Mouse (Mus musculus) urinary bladder, postnatal 4 days (tissue): ENCODE results near the gene Malrd1.

Source experiments
- DNase-seq, 2 experiments: peaks; one replicate each; pipeline ENCODE4 v3.0.0; 2021 to 2022; ENCODE audit warnings: low spot score in 2 of 2

The Malrd1 gene

GRCm38 (mm10) chr2:16031559-16031958 is 505.3 kb downstream of the Malrd1 start:
- DNase-seq: no peak

GRCm38 (mm10) chr2:16032804-16033203 is 506.5 kb downstream of the Malrd1 start:
- DNase-seq: no peak

- DNase-seq: no peak
These were observed 584.4 kb downstream of the Malrd1 start for GRCm38 (mm10) chr2:16110696-16111095.

- peak in 1 of 2 experiments; percentile 58 for DNase-seq
These were observed 587.1 kb downstream of the Malrd1 start for GRCm38 (mm10) chr2:16113333-16113732.

- no peak for DNase-seq
These were observed 621.7 kb downstream of the Malrd1 start for GRCm38 (mm10) chr2:16147999-16148398.

- DNase-seq: no peak
These were observed 626.3 kb downstream of the Malrd1 start for GRCm38 (mm10) chr2:16152623-16153022.

GRCm38 (mm10) chr2:16163246-16163989 is 637.1 kb downstream of the Malrd1 start:
- no peak for DNase-seq

GRCm38 (mm10) chr2:16168611-16169010 is 642.3 kb downstream of the Malrd1 start:
- no peak for DNase-seq

- no peak for DNase-seq
These were observed 645.8 kb downstream of the Malrd1 start for GRCm38 (mm10) chr2:16172086-16172485.

GRCm38 (mm10) chr2:16173355-16173754 is 647.1 kb downstream of the Malrd1 start:
- DNase-seq: no peak

GRCm38 (mm10) chr2:16182140-16182539 is 655.9 kb downstream of the Malrd1 start:
- no peak for DNase-seq

- no peak for DNase-seq
These were observed 656.9 kb downstream of the Malrd1 start for GRCm38 (mm10) chr2:16183158-16183557.

GRCm38 (mm10) chr2:16210016-16210415 is 683.7 kb downstream of the Malrd1 start:
- no peak for DNase-seq

GRCm38 (mm10) chr2:16212752-16213151 is 686.5 kb downstream of the Malrd1 start:
- DNase-seq: no peak

- no peak for DNase-seq
These were observed 687.8 kb downstream of the Malrd1 start for GRCm38 (mm10) chr2:16214111-16214510.

- no peak for DNase-seq
These were observed 702.0 kb downstream of the Malrd1 start for GRCm38 (mm10) chr2:16228187-16228832.

- no peak for DNase-seq
These were observed 714.6 kb downstream of the Malrd1 start for GRCm38 (mm10) chr2:16240861-16241260.

- DNase-seq: no peak
These were observed 716.8 kb downstream of the Malrd1 start for GRCm38 (mm10) chr2:16243097-16243496.

- no peak for DNase-seq
These were observed 722.6 kb downstream of the Malrd1 start for GRCm38 (mm10) chr2:16248861-16249260.

GRCm38 (mm10) chr2:16252274-16252673 is 726.0 kb downstream of the Malrd1 start:
- no peak for DNase-seq
